Mouse (Mus musculus) bone marrow macrophage, adult 2 months (primary cell): Measurements from ENCODE around the gene Olfr319.

Experiments used
- CTCF ChIP-seq: IDR thresholded peaks from 2 replicates; pipeline ENCODE4 v1.5.1; 2012; ENCODE audit warnings: low read depth, mild to moderate bottlenecking, low read length, moderate library complexity
- POLR2A ChIP-seq: IDR thresholded peaks from 2 replicates; pipeline ENCODE4 v1.6.1; 2012; ENCODE audit warnings: mild to moderate bottlenecking, low read depth, low read length, borderline replicate concordance

DNA sequence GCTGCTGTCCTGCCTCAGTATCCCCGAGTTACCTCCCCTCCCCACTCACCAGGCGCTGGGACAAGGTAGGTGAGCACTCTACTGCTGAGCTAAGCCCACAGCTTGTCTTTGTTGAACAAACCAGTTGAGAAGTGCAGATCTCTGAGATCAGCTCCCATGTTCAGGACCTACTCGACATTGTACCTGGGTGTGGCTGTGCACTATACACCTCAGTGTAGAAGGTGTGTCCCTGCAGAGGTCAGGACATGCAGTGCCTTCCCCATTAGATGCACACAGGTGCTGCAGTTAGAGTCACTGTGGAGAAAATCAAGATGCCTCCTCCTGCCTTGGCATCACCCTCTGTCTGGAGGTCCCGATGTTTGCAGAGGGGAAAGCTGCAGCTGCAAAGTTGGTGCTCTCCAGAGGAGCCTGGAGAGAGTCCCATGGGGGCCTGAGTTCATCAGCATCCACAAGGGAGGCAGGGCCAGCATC lies 39.9 kb downstream of the Olfr319 start, which contains the start of gene Olfr317:
- TF ChIP-seq CTCF (no peak), POLR2A (no peak)
